Mouse (Mus musculus) hindbrain, embryonic 16.5 days (tissue): ENCODE results near the gene Sos1. TPM values are rescaled to one million over a fixed set of nuclear protein-coding genes. Genes with fewer than 3 reads are reported as not detected.
"Not testable (repeated sequence)": the region's sequence is repeated elsewhere in the genome, so short reads cannot be mapped to it uniquely, and the experiment has no call there.

ENCODE experiments used
- ATAC-seq: fragments of 200-750 bp; cut with Nextera tagmentation; 2 replicates; pipeline ENCODE4 v1.8.0; 2017; ENCODE audit warnings: moderate TSS enrichment, moderate library complexity
- H3K27ac ChIP-seq: fragments of 300-500 bp; sonication (generic); 2 replicates; pipeline ENCODE4 v1.5.1; 2014; ENCODE audit warnings: low read depth, mild to moderate bottlenecking, control low read depth, low read length, moderate library complexity
- H3K27me3 ChIP-seq: fragments of 300-500 bp; sonication (generic); replicated peaks from 2 replicates; pipeline ENCODE4 v1.6.1; 2014; ENCODE audit warnings: low read length; ENCODE audit not compliant: control insufficient read depth, insufficient read depth
- H3K36me3 ChIP-seq: fragments of 300-500 bp; sonication (generic); 2 replicates; pipeline ENCODE4 v1.6.1; 2014; ENCODE audit warnings: mild to moderate bottlenecking, low read length, moderate library complexity, mixed read lengths; ENCODE audit not compliant: control insufficient read depth, insufficient read depth
- H3K4me1 ChIP-seq: fragments of 300-500 bp; sonication (generic); 2 replicates; pipeline ENCODE4 v1.6.1; 2014; ENCODE audit warnings: low read depth, low read length; ENCODE audit not compliant: control insufficient read depth, insufficient read depth
- H3K4me2 ChIP-seq: fragments of 300-500 bp; sonication (generic); 2 replicates; pipeline ENCODE4 v1.6.1; 2014; ENCODE audit warnings: mild to moderate bottlenecking, low read length, control low read depth, moderate library complexity
- H3K4me3 ChIP-seq: fragments of 300-500 bp; sonication (generic); 2 replicates; pipeline ENCODE4 v1.5.1; 2014; ENCODE audit warnings: mild to moderate bottlenecking, low read length, control low read depth, moderate library complexity
- H3K9ac ChIP-seq: fragments of 300-500 bp; sonication (generic); 2 replicates; pipeline ENCODE4 v1.6.1; 2014; ENCODE audit warnings: low read depth, mild to moderate bottlenecking, control low read depth, low read length, moderate library complexity
- H3K9me3 ChIP-seq: fragments of 300-500 bp; sonication (generic); 2 replicates; pipeline ENCODE4 v1.6.1; 2014; ENCODE audit warnings: mild to moderate bottlenecking, low read length, moderate library complexity; ENCODE audit not compliant: control insufficient read depth
- WGBS: fragments of 180-500 bp; shearing (Covaris S2); extraction: QIAGEN DNeasy Blood & Tissue Kit; methylation state at CpG from one replicate; pipeline ENCODE4 v1.1.7; 2014; 5-methylcytosine and 5-hydroxymethylcytosine counted together
- polyA plus RNA-seq: library from polyadenylated mRNA; unstranded; fragments of >200 nt; fragmentation: Nextera tagmentation; extraction: Ambion mirVana; gene quantifications from 2 replicates; pipeline ENCODE4 v1.2.1, GENCODE M21; 2015

Sos1 gene
- polyA plus RNA-seq, 1 experiment from 2014 or later: 6.1 TPM

DNA sequence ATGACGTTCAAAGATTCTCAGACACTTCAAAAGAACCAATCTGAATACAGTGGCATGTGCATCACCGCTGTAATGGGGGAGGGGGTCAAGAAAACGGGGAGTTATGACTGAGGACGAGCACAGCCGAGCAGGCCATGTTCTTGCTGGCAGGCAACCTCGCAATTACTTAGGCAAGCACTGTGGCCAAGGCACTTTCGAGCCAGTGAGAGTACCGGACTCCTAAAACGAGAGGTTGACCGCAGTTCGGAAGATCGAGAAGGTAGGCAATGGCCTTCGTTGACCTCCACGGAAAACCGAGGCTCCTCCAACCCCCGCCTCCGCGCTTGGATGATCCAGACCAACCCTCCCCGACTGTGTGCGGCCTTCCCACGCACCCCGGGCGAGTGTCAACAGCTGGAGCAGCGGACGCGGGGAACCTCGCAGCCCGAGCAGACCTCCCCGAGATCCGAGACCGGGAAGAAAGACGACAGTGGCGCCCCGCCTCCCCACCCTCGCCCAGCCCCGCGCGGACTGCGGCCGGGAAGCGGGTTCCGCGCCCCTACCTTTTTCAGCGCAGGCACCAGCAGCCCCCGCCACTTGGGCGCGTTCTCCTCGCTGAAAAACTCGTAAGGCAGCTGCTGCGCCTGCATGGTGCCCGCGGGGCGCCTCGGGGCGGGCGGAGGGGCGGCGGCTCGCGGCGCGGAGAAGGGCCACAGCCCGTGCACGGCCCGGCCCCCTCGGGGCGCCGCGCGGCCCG, 790 bp downstream of the Sos1 start:
- under 1% methylated on average over 65 of the region's 71 CpGs for WGBS
- Histone ChIP-seq H3K4me3 (peak overlapping the region; percentile 97), H3K27me3 (no peaks in the 10 kb centered on the region), H3K4me1 (peaks cover 16% of the 10 kb centered on the region), H3K9ac (peak overlapping the region; percentile 98), H3K27ac (peak overlapping the region; percentile 97), H3K9me3 (no peaks in the 10 kb centered on the region), H3K36me3 (no peaks in the 10 kb centered on the region), H3K4me2 (peak overlapping the region; percentile 72)
- peak; percentile 35 for ATAC-seq

- Histone ChIP-seq H3K27ac (no peak overlapping the region), H3K27me3 (no peaks in the 10 kb centered on the region), H3K4me1 (peaks cover 13% of the 10 kb centered on the region), H3K9me3 (no peaks in the 10 kb centered on the region), H3K36me3 (no peaks in the 10 kb centered on the region), H3K4me2 (no peak overlapping the region), H3K9ac (no peak overlapping the region), H3K4me3 (no peak overlapping the region)
- ATAC-seq: no peak
- 76% methylated on average over 2 of the region's 2 CpGs for WGBS
Observed at GRCm38 (mm10) chr17:80477679-80478078, 2.6 kb downstream of the Sos1 start.

- no peaks in the 10 kb centered on the region for H3K27me3 ChIP-seq
- no peak for ATAC-seq
- no peaks in the 10 kb centered on the region for H3K36me3 ChIP-seq
- H3K27ac ChIP-seq: no peak overlapping the region
- no peak overlapping the region for H3K4me3 ChIP-seq
- H3K4me2 ChIP-seq: no peak overlapping the region
- 92% methylated on average over 4 of the region's 4 CpGs for WGBS
- H3K4me1 ChIP-seq: peaks cover 13% of the 10 kb centered on the region
- no peaks in the 10 kb centered on the region for H3K9me3 ChIP-seq
- no peak overlapping the region for H3K9ac ChIP-seq
Observed at GRCm38 (mm10) chr17:80476496-80476895, 3.8 kb downstream of the Sos1 start.

DNA sequence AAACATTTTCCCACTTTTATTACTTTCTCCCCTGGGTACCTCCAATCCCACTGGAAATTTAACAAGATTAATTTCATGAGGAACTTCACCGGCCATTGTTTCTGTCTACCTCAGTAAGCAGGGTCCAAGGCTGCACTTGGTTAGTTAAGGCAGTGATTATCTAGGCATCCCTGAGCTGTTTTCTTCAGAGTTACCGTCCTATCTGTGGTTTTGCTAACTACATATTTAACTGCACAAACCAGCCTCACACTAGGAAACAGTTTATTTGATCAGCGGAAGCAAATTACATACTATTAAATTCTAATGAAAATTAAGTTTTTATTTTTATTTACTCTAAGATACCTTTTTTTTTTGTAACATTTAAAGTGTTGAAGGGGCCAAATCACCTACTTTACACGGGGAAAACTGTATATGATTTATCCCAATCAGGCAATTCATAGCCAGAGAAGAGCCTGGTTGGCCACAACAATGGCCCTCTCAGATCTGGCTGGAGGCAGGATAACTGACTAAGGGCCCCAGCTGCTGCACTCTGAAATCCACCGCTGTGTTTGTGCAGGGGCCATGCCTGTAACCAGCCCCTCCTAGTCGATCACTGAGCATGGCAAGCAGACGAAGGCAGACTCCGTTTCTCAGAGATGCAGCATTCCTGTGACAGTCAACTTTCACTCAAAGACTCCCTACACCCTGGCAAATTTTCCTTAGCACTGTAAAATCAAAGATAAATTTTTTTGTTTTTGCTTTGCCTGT, 9.0 kb downstream of the Sos1 start:
- Histone ChIP-seq H3K27me3 (no peaks in the 10 kb centered on the region), H3K4me3 (no peak overlapping the region), H3K4me1 (peaks cover 3% of the 10 kb centered on the region; the same call in 1 of the 2 replicates), H3K9ac (no peak overlapping the region), H3K27ac (no peak overlapping the region), H3K4me2 (no peak overlapping the region), H3K36me3 (no peaks in the 10 kb centered on the region), H3K9me3 (no peaks in the 10 kb centered on the region)
- ATAC-seq: no peak
- 29% methylated on average over 8 of the region's 8 CpGs for WGBS

DNA sequence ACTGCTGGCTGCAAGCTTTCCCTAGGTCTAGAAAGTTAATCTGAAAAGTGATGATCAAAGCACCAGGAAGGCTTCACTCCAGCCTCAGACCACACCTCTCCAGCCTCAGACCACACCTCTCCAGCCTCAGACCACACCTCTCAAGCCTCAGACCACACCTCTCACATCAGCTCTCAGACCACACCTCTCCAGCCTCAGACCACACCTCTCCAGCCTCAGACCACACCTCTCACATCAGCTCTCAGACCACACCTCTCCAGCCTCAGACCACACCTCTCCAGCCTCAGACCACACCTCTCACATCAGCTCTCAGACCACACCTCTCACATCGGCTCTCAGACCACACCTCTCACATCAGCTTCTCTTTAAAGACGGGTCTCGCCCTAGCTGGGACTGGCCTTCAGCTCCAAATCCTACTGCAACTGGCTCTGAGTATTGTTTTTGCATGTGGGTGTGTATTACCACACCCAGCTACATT, 11.8 kb downstream of the Sos1 start:
- not testable (repeated sequence) for ATAC-seq, H3K4me3 ChIP-seq, H3K9ac ChIP-seq, H3K36me3 ChIP-seq, H3K4me1 ChIP-seq, H3K27me3 ChIP-seq, H3K27ac ChIP-seq, H3K9me3 ChIP-seq, H3K4me2 ChIP-seq
- WGBS: 56% methylated on average over 3 of the region's 3 CpGs

- Histone ChIP-seq H3K9ac (no peak overlapping the region), H3K9me3 (no peaks in the 10 kb centered on the region), H3K36me3 (no peaks in the 10 kb centered on the region), H3K4me2 (no peak overlapping the region), H3K27ac (peak overlapping the region; percentile 20; the same call in 1 of the 2 replicates), H3K4me1 (peaks cover 5% of the 10 kb centered on the region; the same call in 1 of the 2 replicates), H3K4me3 (no peak overlapping the region), H3K27me3 (no peaks in the 10 kb centered on the region)
- 37% methylated on average over 5 of the region's 5 CpGs for WGBS
- no peak for ATAC-seq
Observed at GRCm38 (mm10) chr17:80460258-80460657, 20.0 kb downstream of the Sos1 start.

DNA sequence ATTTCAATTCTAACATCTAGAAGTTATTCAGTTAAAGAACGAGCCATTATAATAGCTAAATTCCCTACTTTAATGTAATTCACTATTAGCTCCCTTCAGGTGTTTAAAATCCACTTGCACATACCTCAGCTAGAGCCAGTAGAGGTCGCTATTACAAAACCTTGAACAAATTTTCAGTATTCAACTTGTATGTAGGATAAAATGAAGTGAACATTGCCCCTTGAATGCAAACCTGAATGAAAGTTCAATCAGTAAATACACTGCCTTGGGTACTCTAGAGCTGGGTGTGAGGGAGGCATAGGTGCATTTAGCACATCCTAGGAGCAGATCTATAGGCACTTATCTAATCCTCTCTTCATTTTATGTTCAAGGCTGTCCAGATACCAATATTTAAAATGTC, 24.6 kb downstream of the Sos1 start:
- Histone ChIP-seq H3K4me2 (no peak overlapping the region), H3K27ac (no peak overlapping the region), H3K4me3 (no peak overlapping the region), H3K9me3 (no peaks in the 10 kb centered on the region), H3K9ac (no peak overlapping the region), H3K27me3 (no peaks in the 10 kb centered on the region), H3K4me1 (peaks cover 3% of the 10 kb centered on the region; the same call in 1 of the 2 replicates), H3K36me3 (peaks cover 4% of the 10 kb centered on the region; the same call in 1 of the 2 replicates)
- 40% methylated on average over 2 of the region's 2 CpGs for WGBS
- no peak for ATAC-seq

DNA sequence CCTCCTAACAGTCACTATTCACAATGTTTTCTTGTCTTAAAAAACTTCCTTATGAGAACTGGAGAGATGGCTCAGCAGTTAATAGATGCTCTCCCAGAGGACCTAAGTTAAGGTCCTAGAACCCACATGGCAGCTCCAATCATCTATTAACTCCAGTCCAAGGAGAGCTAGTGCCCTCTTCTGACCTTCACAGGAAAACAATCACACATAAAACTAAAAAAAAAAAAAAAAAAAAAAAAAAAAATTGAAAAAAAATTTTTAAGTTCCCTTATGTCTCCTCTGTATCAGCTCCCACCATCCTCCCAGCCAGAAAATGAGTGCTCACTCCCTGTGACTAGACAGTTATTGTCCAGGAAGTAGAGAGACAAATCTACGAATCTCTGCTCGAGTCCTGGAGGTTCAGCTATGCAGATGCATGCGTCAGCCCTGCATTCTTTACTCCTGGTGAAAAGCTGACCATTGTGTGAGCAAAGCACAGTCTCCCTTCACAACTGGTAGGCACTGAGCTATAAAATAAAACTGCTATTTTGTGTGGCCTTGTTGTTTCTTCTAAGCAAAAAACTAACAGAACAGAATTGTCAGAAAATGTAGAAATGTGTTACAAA, 29.7 kb downstream of the Sos1 start:
- H3K9ac ChIP-seq: no peak overlapping the region
- WGBS: 29% methylated on average over 3 of the region's 3 CpGs
- H3K4me1 ChIP-seq: no peaks in the 10 kb centered on the region
- no peaks in the 10 kb centered on the region for H3K27me3 ChIP-seq
- H3K4me2 ChIP-seq: no peak overlapping the region
- no peaks in the 10 kb centered on the region for H3K9me3 ChIP-seq
- H3K4me3 ChIP-seq: no peak overlapping the region
- no peak for ATAC-seq
- peaks cover 22% of the 10 kb centered on the region for H3K36me3 ChIP-seq
- H3K27ac ChIP-seq: no peak overlapping the region

DNA sequence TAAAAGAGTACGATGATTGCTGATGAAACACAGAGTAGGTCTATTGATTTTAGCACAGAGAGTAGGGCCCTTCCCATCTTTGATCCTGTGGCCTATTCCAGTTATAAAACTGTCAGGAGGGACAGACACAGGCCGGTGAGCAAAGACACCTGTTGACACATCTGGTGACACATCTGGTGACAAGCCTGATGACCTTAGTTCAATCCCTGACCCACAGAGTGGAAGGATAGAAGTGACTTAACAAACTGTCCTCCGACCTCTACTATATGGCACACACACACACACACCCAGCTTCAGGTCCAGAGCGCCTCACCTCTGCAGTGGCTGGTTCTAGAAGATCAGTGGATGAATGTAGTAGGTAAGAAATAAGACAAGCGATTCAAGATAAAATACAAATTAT, 33.8 kb downstream of the Sos1 start:
- H3K4me2 ChIP-seq: no peak overlapping the region
- WGBS: 92% methylated on average over 5 of the region's 5 CpGs
- no peak overlapping the region for H3K27ac ChIP-seq
- H3K9ac ChIP-seq: no peak overlapping the region
- no peaks in the 10 kb centered on the region for H3K27me3 ChIP-seq
- no peak for ATAC-seq
- no peaks in the 10 kb centered on the region for H3K4me1 ChIP-seq
- H3K4me3 ChIP-seq: no peak overlapping the region
- H3K9me3 ChIP-seq: no peaks in the 10 kb centered on the region
- H3K36me3 ChIP-seq: peaks cover 29% of the 10 kb centered on the region
